Mouse (Mus musculus) embryonic fibroblast, embryonic 13.5 days (primary cell): ENCODE measurements around the gene Prrx2. TPM values are rescaled to one million over a fixed set of nuclear protein-coding genes. Genes with fewer than 3 reads are reported as not detected.

Source experiments
- H3K27ac ChIP-seq: 2 replicates; pipeline ENCODE4 v1.5.1; 2012; ENCODE audit warnings: low read length, control low read depth, inconsistent platforms; ENCODE audit not compliant: insufficient read depth
- H3K4me1 ChIP-seq: 2 replicates; pipeline ENCODE4 v1.6.1; 2011; ENCODE audit warnings: low read length; ENCODE audit not compliant: control insufficient read depth, insufficient read depth
- H3K4me3 ChIP-seq: 2 replicates; pipeline ENCODE4 v1.5.1; 2011; ENCODE audit warnings: mild to moderate bottlenecking, control low read depth, low read length; ENCODE audit not compliant: insufficient read depth
- CTCF ChIP-seq: IDR thresholded peaks from 2 replicates; pipeline ENCODE4 v1.5.1; 2011; ENCODE audit warnings: mild to moderate bottlenecking, control low read depth, low read length, moderate library complexity, borderline replicate concordance; ENCODE audit not compliant: insufficient read depth
- POLR2A ChIP-seq: IDR thresholded peaks from 2 replicates; pipeline ENCODE4 v1.6.1; 2011; ENCODE audit warnings: low read depth, mild to moderate bottlenecking, control low read depth, low read length, moderate library complexity
- polyA plus RNA-seq: library from polyadenylated mRNA; stranded (reverse); fragments of >200 nt; gene quantifications from 2 replicates; pipeline ENCODE4 v1.2.4, GENCODE M21; 2011; ENCODE audit warnings: low read depth; ENCODE audit not compliant: missing spikeins, insufficient read length

The Prrx2 gene
- polyA plus RNA-seq = 130 and 154 TPM in 2 replicates

DNA sequence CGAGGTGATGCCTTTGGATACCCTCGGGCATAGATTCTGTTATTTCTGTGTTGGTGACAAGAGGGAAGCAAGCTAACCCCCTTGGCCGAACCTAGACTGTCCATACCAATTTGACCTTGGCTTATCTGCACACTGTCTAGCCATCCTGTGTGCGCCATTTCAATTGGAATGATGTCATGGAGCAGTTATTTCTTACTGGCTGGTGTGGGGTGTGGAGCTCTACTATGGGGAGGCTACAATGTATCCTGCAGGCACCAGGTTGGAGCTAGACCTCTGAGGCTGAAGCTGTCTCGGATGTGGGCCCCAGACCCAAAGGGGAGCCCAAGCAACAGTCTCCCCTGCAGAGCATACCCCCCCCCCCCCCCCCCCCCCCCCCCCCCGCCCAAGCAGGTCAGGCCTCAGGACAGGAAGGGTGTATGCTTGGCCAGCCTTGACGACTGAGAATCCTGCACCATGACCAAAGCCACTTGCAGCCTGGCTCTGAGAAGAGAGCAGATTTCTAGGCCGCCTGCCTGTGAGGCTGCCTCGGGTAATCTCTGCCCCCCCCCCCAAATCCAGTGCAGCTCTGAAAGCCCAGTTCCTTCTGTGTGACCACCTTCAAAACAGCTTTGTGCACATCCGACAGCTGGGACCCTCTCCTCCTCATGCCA, at the start of gene Prrx2:
Gene Prrx2 (plus strand): TSS at position 600 of the 650 bp plus-strand sequence.
- Histone ChIP-seq H3K4me1 (peaks cover 11% of the 10 kb centered on the region; the same call in 1 of the 2 replicates), H3K27ac (peak within 1 kb of the TSS; percentile 81), H3K4me3 (no peak within 1 kb of the TSS)
- TF ChIP-seq POLR2A (no peak), CTCF (no peak)

DNA sequence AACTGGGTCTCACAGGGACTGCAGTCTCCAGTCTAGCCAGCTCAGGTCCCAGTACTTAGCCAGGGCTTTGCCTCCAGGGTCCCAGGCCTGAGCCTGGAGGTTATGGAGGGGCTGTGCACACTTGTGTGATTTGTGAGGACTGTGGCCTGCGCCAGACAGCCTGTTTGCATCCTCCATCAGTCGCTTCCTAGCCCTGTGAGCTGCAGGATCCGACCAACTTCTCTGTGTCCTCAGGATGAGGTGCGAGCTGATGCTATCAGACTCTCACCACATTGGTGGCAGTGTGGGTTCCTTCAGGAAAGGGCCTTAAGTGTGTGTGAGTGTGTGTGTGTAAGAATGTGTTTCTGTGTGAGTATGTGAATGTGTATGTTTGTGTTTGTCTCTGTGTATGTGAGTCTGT, 47.3 kb upstream of the Prrx2 start:
- H3K4me1 ChIP-seq = no peaks in the 10 kb centered on the region
- TF ChIP-seq POLR2A = no peak
- TF ChIP-seq CTCF = no peak
- no peak overlapping the region for H3K4me3 ChIP-seq
- H3K27ac ChIP-seq = no peak overlapping the region

DNA sequence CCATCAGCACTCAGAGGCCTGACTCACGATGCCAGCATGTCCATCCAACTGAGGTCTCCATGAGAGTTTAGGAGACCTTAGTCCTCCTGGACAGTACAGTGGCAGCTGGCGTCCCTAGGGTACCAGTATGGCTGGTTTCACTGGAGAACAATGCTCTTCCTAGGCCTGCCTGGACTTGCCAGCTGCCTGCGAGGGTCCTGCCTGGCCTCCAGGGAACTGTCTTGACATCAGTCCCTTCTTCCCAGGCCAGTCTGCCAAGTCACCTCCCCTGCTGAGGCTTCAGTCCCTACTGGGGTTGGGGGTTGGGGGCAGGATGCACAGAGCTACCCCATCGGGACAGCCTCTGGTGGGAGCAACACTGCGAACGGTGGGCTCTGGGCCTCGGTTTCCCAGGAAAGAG, 42.7 kb upstream of the Prrx2 start:
- Histone ChIP-seq H3K4me1 (peaks cover 6% of the 10 kb centered on the region; the same call in 1 of the 2 replicates), H3K27ac (no peak overlapping the region), H3K4me3 (no peak overlapping the region)
- TF ChIP-seq POLR2A = no peak
- TF ChIP-seq CTCF = no peak

DNA sequence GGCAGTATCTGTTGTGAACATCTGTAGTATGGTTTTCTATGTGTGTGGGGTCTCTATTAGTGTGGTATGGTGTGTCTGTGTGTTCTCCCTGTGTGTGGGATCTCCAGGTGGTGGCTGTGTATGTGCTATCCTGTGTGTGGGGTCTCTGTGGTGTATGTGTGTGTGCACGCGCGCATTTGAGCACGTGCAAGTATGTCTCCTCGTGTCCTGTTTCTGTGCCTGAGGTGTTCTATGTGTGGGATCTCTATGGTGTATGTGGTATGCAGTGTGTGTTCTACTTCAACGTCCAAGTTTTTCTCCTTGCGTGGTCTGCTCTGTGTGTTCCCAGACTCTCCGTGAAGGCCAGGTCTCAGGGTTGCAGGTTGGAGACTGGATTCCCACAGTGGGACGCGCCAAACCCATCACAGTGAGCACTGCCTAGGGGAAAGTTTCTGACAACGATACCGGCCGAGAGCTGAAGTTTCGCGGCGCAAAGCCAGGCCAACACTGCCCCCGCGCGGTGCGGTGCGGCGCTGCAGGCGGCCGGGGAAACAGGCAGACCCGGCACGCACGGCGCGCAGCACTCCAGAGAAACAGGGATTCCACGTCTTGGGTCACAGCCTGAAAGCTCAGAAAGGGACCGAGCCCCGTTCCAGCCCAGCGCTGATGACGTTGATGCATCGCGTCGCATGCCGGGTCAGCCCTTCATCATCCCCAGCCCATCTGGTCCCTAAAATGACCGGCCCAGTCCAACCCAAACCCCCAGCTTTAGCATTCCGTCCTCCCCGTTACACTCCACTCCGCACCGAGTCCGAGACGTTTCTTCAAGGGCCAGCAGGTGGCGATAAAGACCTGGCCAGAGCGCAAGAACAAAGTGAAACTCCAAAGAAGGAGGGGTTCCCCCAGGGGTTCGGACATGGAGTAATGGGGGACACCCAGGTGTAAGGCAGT, 40.3 kb upstream of the Prrx2 start:
- TF ChIP-seq POLR2A (peak; percentile 43; the same call in 1 of the 2 replicates), CTCF (peak; percentile 97)
- Histone ChIP-seq H3K27ac (peak overlapping the region; percentile 66), H3K4me1 (peaks cover 6% of the 10 kb centered on the region; the same call in 1 of the 2 replicates), H3K4me3 (peak overlapping the region; percentile 17; the same call in 1 of the 2 replicates)

DNA sequence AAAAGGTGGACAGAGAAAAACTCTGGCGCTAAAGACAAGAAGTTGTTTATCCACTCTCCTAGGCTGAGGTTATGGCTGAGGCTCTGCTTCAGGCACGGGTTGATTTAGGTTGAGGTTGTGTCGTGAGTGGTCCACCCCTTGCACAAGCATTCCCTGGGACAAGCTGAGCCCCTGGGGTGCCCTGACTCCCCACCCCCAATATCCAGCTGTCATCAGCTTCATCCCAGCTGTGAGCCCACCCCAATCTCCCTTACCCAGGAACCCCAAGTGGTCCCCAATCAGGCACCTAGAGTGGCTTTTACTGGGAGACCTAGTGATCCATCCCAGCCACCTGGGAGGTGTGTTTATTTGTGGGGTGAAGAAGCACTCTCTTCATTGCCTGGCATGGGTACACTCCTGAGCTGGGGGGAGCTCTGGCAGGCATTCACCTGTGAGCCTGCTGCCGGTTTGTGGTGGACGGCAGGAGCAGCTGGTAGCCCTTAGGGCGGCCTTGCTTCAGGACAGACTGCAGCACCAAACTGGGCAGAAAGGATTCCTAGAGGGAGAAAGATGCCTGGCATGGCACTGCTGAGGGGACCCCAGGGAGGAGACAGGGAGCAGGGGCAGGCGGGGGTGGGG, 39.4 kb upstream of the Prrx2 start:
- TF ChIP-seq POLR2A (no peak), CTCF (no peak)
- Histone ChIP-seq H3K27ac (0 out of 2 replicates have a peak overlapping the region, but pooled peaks have one; percentile 3), H3K4me3 (no peak overlapping the region), H3K4me1 (peaks cover 6% of the 10 kb centered on the region; the same call in 1 of the 2 replicates)

DNA sequence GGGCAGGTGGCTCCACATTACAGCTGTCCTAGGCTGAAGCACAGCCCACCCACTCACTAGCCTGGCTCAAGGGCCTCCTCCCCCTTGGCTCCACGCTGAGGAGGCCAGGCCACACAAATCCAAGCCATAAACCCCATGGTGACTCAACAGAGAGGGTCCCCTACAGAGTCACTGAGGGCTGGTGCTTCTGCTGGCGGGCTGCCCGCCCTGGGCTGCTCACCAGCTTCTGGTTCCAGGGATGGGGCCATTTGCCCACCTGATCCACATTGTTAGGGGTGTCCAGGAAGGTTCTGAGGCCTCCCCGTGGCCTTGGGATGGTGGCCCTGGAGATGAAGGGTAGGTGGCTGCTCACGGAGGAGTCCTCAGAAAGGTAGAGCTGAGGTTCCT, 38.9 kb upstream of the Prrx2 start:
- Histone ChIP-seq H3K4me1 (peaks cover 6% of the 10 kb centered on the region; the same call in 1 of the 2 replicates), H3K4me3 (no peak overlapping the region), H3K27ac (peak overlapping the region; percentile 77)
- TF ChIP-seq CTCF (no peak), POLR2A (0 out of 2 replicates have a peak, but pooled peaks have one; percentile 8)

DNA sequence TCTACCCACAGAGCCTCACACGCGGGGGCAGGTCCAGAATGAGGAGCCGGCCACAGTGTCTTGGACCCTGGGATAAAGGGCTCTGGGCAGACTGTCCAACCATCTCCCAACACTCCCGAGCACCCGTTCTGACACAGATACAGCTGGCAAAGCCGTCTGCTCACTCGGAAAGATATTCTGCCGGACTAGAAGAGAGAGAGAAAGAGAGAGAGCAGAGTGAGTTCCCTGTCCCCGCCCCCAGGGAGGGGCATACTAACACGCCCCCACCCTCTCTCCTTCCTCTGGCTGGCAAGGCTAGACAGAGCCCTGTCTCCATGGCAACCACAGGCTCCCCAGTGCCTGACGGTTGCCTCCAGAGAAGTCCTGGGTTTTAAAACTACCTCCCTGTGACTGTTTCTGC, 38.4 kb upstream of the Prrx2 start:
- H3K27ac ChIP-seq = peak overlapping the region; percentile 77
- TF ChIP-seq POLR2A (peak; percentile 84), CTCF (no peak)
- H3K4me1 ChIP-seq = peaks cover 6% of the 10 kb centered on the region; the same call in 1 of the 2 replicates
- no peak overlapping the region for H3K4me3 ChIP-seq

DNA sequence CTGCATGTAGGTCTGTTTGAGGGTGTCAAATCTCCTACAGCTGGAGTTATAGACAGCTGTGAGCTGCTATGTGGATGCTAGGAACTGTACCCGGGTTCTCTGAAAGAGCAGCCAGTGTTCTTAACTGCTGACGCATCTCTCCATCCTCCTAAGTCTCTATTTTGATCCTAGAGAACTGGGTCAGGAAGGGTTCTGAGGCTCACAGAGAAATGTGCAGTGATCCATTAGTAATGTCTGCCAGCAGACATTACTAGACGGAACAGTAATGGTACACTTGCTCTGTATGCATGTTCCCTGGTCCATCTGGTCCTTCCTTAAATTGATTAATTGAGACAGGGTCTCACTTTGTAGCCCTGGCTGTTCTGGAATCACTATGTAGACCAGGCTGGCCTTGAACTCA, 35.3 kb upstream of the Prrx2 start:
- Histone ChIP-seq H3K27ac (no peak overlapping the region), H3K4me1 (peaks cover 6% of the 10 kb centered on the region; the same call in 1 of the 2 replicates), H3K4me3 (no peak overlapping the region)
- TF ChIP-seq POLR2A (no peak), CTCF (no peak)

DNA sequence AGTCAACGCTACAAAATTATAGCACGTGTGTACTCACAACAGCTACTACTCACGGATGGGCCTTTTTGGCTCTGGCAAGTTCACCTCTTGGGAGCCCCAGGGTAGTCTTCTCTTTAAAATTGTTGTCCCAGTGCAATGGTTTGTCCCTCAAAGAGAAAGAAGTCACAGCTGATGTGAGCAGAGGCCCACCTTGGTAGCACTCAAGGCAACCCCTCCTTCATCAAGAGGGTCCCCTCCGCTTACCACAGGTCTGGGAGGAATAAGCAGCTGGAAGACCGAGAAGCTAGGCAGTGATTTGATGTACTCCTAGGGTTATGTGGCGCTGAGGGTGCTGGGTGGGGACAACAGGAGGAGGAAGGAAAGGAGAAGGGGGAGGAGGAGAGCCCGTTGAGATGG, 34.1 kb upstream of the Prrx2 start:
- TF ChIP-seq CTCF = no peak
- no peak for TF ChIP-seq POLR2A
- Histone ChIP-seq H3K27ac (no peak overlapping the region), H3K4me3 (0 out of 2 replicates have a peak overlapping the region, but pooled peaks have one; percentile 20), H3K4me1 (peaks cover 6% of the 10 kb centered on the region; the same call in 1 of the 2 replicates)
